Mouse (Mus musculus) ovary, adult 10 weeks (tissue): ENCODE data around the gene Fn1. TPM values are rescaled to one million over a fixed set of nuclear protein-coding genes. Genes with fewer than 3 reads are reported as not detected.

Experiments used
- polyA plus RNA-seq: library from polyadenylated mRNA; stranded (reverse); fragments of 350-450 nt; fragmentation: Illumina TruSeq; extraction: RNeasy Lipid Tissue Mini Kit (QIAGEN cat#74804); gene quantifications from one replicate; pipeline ENCODE4 v1.2.3, GENCODE M21; 2014

The Fn1 gene
- polyA plus RNA-seq: 40.2 TPM

DNA sequence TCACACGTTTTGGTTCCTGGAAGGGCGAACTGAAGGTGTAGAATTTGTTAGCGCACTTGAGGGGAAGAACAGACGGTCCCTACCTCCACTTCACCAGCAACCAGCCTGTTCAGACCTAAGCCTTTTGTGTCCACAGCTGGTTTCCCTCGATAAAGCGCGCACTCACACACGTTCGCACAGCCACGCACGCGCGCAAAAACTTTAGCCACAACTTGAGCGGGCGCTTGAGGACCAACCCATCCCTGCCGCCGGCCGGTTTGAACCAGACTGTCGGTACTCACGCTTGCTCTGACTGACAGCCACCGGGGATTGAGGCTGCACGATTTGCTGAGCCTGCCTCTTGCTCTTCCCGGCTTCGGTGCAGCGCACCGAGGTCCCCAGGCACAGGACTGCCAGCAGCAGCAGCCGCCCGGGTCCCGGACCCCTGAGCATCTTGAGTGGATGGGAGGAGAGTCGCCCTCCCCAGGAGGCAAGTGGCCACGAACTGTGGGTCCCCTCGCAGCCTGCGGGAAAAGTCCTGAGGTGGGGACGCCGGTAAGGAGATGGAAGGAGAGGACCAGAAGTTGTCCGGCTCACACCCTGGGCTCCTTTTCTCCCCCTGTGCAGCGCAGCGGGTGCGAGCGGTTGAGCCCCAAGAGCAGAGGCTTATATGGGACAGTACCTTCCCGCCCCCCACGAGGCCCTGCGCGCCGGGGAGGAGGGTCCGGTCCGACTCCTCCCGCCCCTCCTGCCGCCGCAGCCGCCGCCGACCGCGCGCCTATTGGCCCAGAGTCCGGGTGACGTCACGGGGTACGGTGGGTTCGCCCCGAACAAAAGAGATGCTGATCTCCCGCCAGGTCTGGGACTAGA is at the start of gene Fn1:
Gene Fn1, minus strand, starts transcription at position 650 of the 849 bp plus-strand sequence.

DNA sequence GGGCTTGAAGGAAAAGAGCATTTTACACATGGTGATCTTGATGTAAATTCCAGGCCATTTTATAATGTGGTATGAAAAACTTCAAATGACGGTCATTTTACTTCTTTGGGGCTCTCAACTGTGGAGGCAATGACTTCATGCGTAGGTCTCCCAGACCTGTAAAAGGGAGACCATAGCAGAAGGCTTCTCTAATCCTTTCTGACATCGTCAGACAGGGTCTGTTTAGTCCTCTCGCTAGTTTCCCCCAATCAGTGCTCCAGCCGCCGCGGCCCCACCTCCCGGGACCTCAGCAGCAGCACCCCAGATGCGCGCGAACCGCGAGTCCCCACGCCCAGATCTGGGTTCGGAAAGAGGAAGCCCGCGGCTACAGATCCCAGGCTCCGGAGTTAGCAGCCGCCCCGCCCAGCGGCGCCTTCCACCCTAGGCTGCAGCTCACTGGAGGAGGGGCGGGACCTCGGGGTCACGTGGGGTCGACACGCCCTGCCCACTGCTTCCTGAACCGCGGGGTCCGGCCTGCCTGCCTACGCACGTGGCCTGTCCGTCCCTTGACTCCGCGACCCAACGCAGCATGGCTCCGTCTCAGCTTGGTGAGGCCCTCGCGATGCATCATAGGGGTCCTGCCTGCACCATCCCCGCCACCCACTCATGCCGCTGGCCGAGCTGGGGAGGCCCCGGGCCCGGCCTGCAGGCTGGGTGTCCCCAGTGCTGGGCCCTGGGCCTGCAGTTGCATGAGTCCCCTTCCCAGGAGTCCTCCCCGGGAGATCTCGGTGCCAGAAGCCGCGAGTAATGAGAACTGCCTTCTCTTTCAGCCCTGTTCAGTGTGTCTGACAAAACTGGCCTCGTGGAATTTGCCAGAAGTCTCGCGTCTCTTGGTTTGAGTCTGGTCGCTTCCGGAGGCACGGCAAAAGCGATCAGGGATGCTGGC is 96.0 kb downstream of the Fn1 start, which contains the start of gene Atic:
Gene Atic, plus strand, starts transcription at position 463 of the 925 bp plus-strand sequence.

Other genes starting within 250 kb of the Fn1 start
- 0.09 TPM for gene Abca12, start 238.3 kb downstream of the Fn1 start, polyA plus RNA-seq
- gene Atic, start 96.0 kb downstream of the Fn1 start, polyA plus RNA-seq: 129 TPM